8 mouse cellular contexts compared by ENCODE assay signal in the genomic region with DNA sequence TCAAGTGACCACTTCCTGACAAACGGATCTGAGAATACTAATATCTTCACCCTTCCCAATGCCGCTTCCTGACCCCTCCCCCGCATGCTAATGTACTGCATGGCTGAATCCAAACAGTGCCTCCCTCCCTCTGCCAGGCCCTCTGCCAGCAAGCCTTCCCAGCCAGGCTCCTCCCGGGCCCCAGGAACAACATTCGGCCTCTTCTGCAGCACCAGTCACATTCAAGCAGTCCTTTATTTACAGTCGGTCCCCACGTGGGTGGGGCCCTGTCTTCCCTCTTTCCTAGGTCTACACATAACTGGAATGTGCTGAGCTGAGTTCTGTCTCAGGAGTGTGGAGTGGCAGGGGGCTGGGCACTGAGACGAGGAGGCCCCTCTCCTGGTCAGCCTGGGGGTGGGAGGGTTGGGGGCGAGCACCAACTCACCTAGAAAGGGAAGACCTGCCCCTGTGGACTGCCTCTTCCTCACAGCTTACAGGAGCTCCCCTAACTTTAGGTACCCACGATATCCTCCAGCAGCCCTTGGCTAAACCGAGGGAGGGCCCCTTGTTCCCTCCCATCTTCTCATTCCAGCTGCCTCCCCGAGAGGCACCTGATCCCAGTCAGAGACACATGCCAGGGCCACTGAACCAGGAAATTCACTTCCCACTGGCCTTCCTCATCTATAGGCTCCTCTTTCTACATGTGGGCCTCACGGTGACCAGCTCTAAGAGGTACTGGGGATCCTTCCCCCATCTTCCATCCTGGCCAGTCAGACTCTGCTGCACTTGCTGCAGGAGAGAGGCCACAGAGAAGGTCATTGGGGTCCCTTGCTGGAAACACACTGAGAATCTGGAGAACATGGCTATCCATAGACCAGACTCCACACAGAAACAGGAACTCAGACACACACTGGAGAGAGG. TPM values are rescaled to one million over a fixed set of nuclear protein-coding genes. Genes with fewer than 3 reads are reported as not detected.
A peak's percentile ranks its signal among the peaks of the same experiment; 100 is the strongest.
DNase-seq lines count a peak whose midpoint lies in the region; ATAC-seq lines count a peak whose summit lies in the region.

No protein-coding gene starts in this region.

- DNase-seq in adrenal gland, adult 2 months = peak; percentile 88
- DNase-seq in cerebellum, postnatal 14 days = peak; percentile 89 to 92
- peak; percentile 43 to 68 for DNase-seq in gastrocnemius, postnatal 4 days (ENCODE audit: low spot score in 2 of 2)
- peak; percentile 91 for DNase-seq in left cerebral cortex, postnatal 4 days
- DNase-seq in midbrain, embryonic 10.5 days (ENCODE audit: low spot score) = no peak

- peak overlapping the region; percentile 93 for H3K27ac ChIP-seq in intestine, embryonic 16.5 days (ENCODE audit: low read length)
- peak overlapping the region; percentile 60 for H3K27ac ChIP-seq in midbrain, embryonic 10.5 days (replicated peaks)
- H3K27ac ChIP-seq in stomach, embryonic 14.5 days (ENCODE audit: low read length) = peak overlapping the region; percentile 91

- H3K27me3 ChIP-seq in intestine, embryonic 16.5 days (replicated peaks; ENCODE audit: control insufficient read depth, insufficient read depth, low read length) = no peaks in the 10 kb centered on the region
- H3K27me3 ChIP-seq in midbrain, embryonic 10.5 days (ENCODE audit: low read depth, poor library complexity, severe bottlenecking) = no peaks in the 10 kb centered on the region
- H3K27me3 ChIP-seq in stomach, embryonic 14.5 days (ENCODE audit: control insufficient read depth, insufficient read depth, low read length) = no peaks in the 10 kb centered on the region

- peak overlapping the region; percentile 84; the same call in 1 of the 2 replicates for H3K4me3 ChIP-seq in intestine, embryonic 16.5 days (ENCODE audit: low read length)
- H3K4me3 ChIP-seq in midbrain, embryonic 10.5 days = peak overlapping the region; percentile 37
- H3K4me3 ChIP-seq in stomach, embryonic 14.5 days (ENCODE audit: low read depth, low read length) = 0 out of 2 replicates have a peak overlapping the region, but pooled peaks have one; percentile 2

- WGBS in intestine, embryonic 16.5 days = 1% methylated on average over 13 of the region's 13 CpGs
- WGBS in midbrain, embryonic 10.5 days = 13% methylated on average over 13 of the region's 13 CpGs
- WGBS in stomach, embryonic 14.5 days = 7% methylated on average over 12 of the region's 13 CpGs

- ATAC-seq in intestine, embryonic 16.5 days = peak; percentile 76
- peak; percentile 49 for ATAC-seq in stomach, embryonic 14.5 days (ENCODE audit: insufficient number of reproducible peaks, insufficient read depth, low FRiP score, low read depth)
- ATAC-seq in megakaryocyte progenitor cell, adult 5-6 weeks (replicated peaks; ENCODE audit: poor library complexity) = no peak

- peak overlapping the region; percentile 50; the same call in 1 of the 2 replicates for H3K9ac ChIP-seq in intestine, embryonic 16.5 days (ENCODE audit: low read depth, low read length)
- no peak overlapping the region for H3K9ac ChIP-seq in stomach, embryonic 14.5 days (replicated peaks; ENCODE audit: low read depth, low read length)

- H3K4me2 ChIP-seq in intestine, embryonic 16.5 days (ENCODE audit: low read depth, low read length) = peak overlapping the region; percentile 86
- peak overlapping the region; percentile 80 for H3K4me2 ChIP-seq in stomach, embryonic 14.5 days (replicated peaks; ENCODE audit: low read depth, low read length)

- H3K36me3 ChIP-seq in intestine, embryonic 16.5 days (ENCODE audit: control insufficient read depth, insufficient read depth, low read length) = 0 out of 2 replicates have a peak, but pooled peaks cover 6% of the 10 kb centered on the region
- H3K36me3 ChIP-seq in midbrain, embryonic 10.5 days = peaks cover 68% of the 10 kb centered on the region
- H3K36me3 ChIP-seq in stomach, embryonic 14.5 days (ENCODE audit: control insufficient read depth, insufficient read depth, low read length) = peaks cover 15% of the 10 kb centered on the region; the same call in 1 of the 2 replicates

- no peaks in the 10 kb centered on the region for H3K9me3 ChIP-seq in intestine, embryonic 16.5 days (ENCODE audit: control insufficient read depth, low read length)
- H3K9me3 ChIP-seq in midbrain, embryonic 10.5 days (replicated peaks) = no peaks in the 10 kb centered on the region
- H3K9me3 ChIP-seq in stomach, embryonic 14.5 days (ENCODE audit: control insufficient read depth, low read depth, low read length) = no peaks in the 10 kb centered on the region

- intact Hi-C loops in left cerebral cortex, postnatal 4 days (cut with DNase I) = no loop called here

- H3K4me1 ChIP-seq in intestine, embryonic 16.5 days (ENCODE audit: control insufficient read depth, insufficient read depth, low read length) = peaks cover 78% of the 10 kb centered on the region
- peaks cover 87% of the 10 kb centered on the region for H3K4me1 ChIP-seq in midbrain, embryonic 10.5 days
- H3K4me1 ChIP-seq in stomach, embryonic 14.5 days (ENCODE audit: control insufficient read depth, insufficient read depth, low read length) = peaks cover 67% of the 10 kb centered on the region

RNA-seq across cellular contexts. Expression of a gene that starts 15.2 kb away (rescaled TPM):
- total RNA-seq in adrenal gland, adult 2 months (2021) = 10 to 100 TPM; 22.9 to 26.0 TPM
- 6.8 and 8.7 TPM in 2 replicates for polyA plus RNA-seq in adrenal gland, adult 2 months (2012; rRNA removed)
- total RNA-seq in gastrocnemius, postnatal 4 days (2021) = 10 to 100 TPM; 63.8 to 74.0 TPM
- polyA plus RNA-seq in intestine, embryonic 16.5 days (2015; fragmentation: Nextera tagmentation; extraction: Ambion mirVana) = 40.1 and 43.5 TPM in 2 replicates
- 100 to 1,000 TPM; 112 to 117 TPM for total RNA-seq in left cerebral cortex, postnatal 4 days (2021)
- 45.1 and 51.0 TPM in 2 replicates for polyA plus RNA-seq in midbrain, embryonic 10.5 days (2016; fragmentation: Nextera tagmentation; extraction: Ambion mirVana)
- 43.7 and 49.2 TPM in 2 replicates for polyA plus RNA-seq in stomach, embryonic 14.5 days (2014; fragmentation: Nextera tagmentation; extraction: Ambion mirVana)
- 27.9 and 29.6 TPM in 2 replicates for total RNA-seq in megakaryocyte progenitor cell, adult 5-6 weeks (2015)
- total RNA-seq in megakaryocyte progenitor cell, adult 5-6 weeks (2017) = 12.2 and 14.5 TPM in 2 replicates

Comparison
In these comparisons a context has a peak if more than half of its experiments do, and no peak if none do; other contexts are left out.
1. H3K4me3 ChIP-seq: peak in every context shown above with its lines; median percentile 84 in intestine, embryonic 16.5 days; 37 in midbrain, embryonic 10.5 days; 2 in stomach, embryonic 14.5 days.